Mouse (Mus musculus) ES-Bruce4 (cell line): ENCODE measurements around the gene Ubr3.

Experiments used
- CTCF ChIP-seq: IDR thresholded peaks from one replicate; pipeline ENCODE4 v1.8.1; 2011; ENCODE audit warnings: low read depth, low read length
- EP300 ChIP-seq: IDR thresholded peaks from 2 replicates; pipeline ENCODE4 v1.6.1; 2011; ENCODE audit warnings: low read depth, low read length; ENCODE audit not compliant: insufficient read depth
- POLR2A ChIP-seq: IDR thresholded peaks from one replicate; pipeline ENCODE4 v1.8.1; 2011; ENCODE audit warnings: low read length; ENCODE audit not compliant: insufficient read depth

DNA sequence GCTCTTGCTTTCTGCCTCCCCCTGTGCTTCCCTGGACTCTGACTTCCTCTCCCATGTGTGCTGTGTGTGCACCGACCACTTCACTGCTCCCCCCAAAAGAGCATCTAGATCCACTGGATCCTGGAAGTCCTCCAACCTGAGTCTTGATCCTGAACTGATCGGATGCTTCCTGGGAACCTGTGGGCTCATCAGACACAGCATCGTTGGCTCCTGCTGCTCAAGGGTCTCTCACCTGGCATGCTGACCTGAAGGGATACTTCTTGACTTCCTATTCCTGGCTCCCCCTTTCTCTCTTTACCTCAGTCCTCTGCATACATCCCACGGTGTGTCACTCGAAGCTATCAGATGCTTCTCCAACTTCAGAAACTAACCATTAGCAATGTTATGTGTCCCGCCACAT, 168.1 kb downstream of the Ubr3 start:
- TF ChIP-seq CTCF (no peak), POLR2A (no peak), EP300 (no peak)
